Mouse (Mus musculus) limb, embryonic 15.5 days (tissue): Measurements from ENCODE around the gene Gm13090. TPM values are rescaled to one million over a fixed set of nuclear protein-coding genes. Genes with fewer than 3 reads are reported as not detected.

Source experiments
- ATAC-seq: fragments of 200-750 bp; cut with Nextera tagmentation; 2 replicates; pipeline ENCODE4 v1.8.0; 2017; ENCODE audit warnings: low read depth, moderate TSS enrichment; ENCODE audit not compliant: insufficient number of reproducible peaks, low FRiP score, low TSS enrichment
- H3K27ac ChIP-seq: fragments of 300-500 bp; sonication (generic); 2 replicates; pipeline ENCODE4 v1.5.1; 2015; ENCODE audit warnings: moderate library complexity, mild to moderate bottlenecking, inconsistent platforms
- H3K27me3 ChIP-seq: fragments of 300-500 bp; sonication (generic); 2 replicates; pipeline ENCODE4 v1.6.1; 2015; ENCODE audit warnings: inconsistent platforms
- H3K36me3 ChIP-seq: fragments of 300-500 bp; sonication (generic); 2 replicates; pipeline ENCODE4 v1.6.1; 2015; ENCODE audit warnings: inconsistent platforms
- H3K4me1 ChIP-seq: fragments of 300-500 bp; sonication (generic); 2 replicates; pipeline ENCODE4 v1.6.1; 2015; ENCODE audit warnings: inconsistent platforms
- H3K4me2 ChIP-seq: fragments of 300-500 bp; sonication (generic); 2 replicates; pipeline ENCODE4 v1.6.1; 2015; ENCODE audit warnings: mild to moderate bottlenecking, inconsistent platforms
- H3K4me3 ChIP-seq: fragments of 300-500 bp; sonication (generic); 2 replicates; pipeline ENCODE4 v1.5.1; 2015; ENCODE audit warnings: mild to moderate bottlenecking, inconsistent platforms
- H3K9ac ChIP-seq: fragments of 300-500 bp; sonication (generic); 2 replicates; pipeline ENCODE4 v1.6.1; 2015; ENCODE audit warnings: inconsistent platforms
- H3K9me3 ChIP-seq: fragments of 300-500 bp; sonication (generic); 2 replicates; pipeline ENCODE4 v1.6.1; 2016; ENCODE audit warnings: inconsistent platforms
- WGBS: fragments of 180-500 bp; shearing (Covaris S2); methylation state at CpG from one replicate; pipeline ENCODE4 v1.1.7; 2015; 5-methylcytosine and 5-hydroxymethylcytosine counted together
- polyA plus RNA-seq: library from polyadenylated mRNA; unstranded; fragments of >200 nt; fragmentation: Nextera tagmentation; extraction: Ambion mirVana; gene quantifications from 2 replicates; pipeline ENCODE4 v1.2.1, GENCODE M21; 2015

Gene Gm13090
- polyA plus RNA-seq = not detected in 2 replicates

DNA sequence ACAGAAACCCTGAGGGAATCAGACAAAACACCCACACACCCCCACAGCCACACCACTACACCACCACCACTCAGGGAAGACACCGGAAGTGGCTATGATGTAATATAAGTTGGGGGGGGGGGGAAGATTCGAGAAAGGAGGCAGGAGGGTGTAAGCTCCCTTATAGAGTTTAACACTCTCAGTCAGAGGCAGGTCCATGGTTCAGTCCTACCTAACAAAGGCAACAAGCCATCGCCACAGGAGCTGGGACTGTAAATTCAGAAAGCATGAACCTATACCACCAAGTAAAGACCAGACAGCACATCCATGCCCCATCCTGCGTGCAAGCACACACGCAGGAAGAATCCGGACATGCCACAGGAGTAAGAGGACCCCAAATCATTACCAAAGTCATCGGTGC lies at the start of gene Gm13090:
Gm13090 (plus strand) TSS at position 301 of the 400 bp plus-strand sequence.
- Histone ChIP-seq H3K36me3 (peaks cover 4% of the 10 kb centered on the region; the same call in 1 of the 2 replicates), H3K4me1 (no peaks in the 10 kb centered on the region), H3K9me3 (no peaks in the 10 kb centered on the region), H3K27me3 (no peaks in the 10 kb centered on the region), H3K4me2 (no peak within 1 kb of the TSS), H3K9ac (no peak within 1 kb of the TSS), H3K4me3 (no peak within 1 kb of the TSS), H3K27ac (no peak within 1 kb of the TSS)
- WGBS = 83% methylated on average over 7 of the region's 7 CpGs
- no peak for ATAC-seq

DNA sequence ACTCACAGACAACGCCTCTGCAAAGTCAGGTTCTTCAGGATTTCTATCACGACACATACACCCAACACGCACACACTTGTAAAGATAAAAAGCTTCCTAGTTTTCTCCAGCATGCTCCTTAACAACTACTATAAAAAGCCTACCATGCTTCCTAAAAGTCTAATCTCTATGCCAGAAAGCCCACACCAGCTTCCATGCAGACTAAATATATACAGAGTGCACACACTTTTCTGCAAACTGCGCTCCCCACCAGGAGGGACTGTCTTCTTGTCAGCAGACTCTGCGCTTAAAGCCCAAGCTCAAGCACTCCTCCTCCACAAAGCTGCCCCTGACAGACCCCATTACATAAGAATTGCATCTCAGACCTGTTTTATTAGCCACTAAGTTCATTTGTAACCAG lies 47.9 kb upstream of the Gm13090 start:
- H3K4me3 ChIP-seq = no peak overlapping the region
- H3K27ac ChIP-seq = no peak overlapping the region
- H3K9me3 ChIP-seq = no peaks in the 10 kb centered on the region
- H3K9ac ChIP-seq = no peak overlapping the region
- 72% methylated on average over 5 of the region's 5 CpGs for WGBS
- peaks cover 1% of the 10 kb centered on the region for H3K36me3 ChIP-seq
- ATAC-seq = no peak
- H3K27me3 ChIP-seq = no peaks in the 10 kb centered on the region
- no peak overlapping the region for H3K4me2 ChIP-seq
- peaks cover 17% of the 10 kb centered on the region for H3K4me1 ChIP-seq

DNA sequence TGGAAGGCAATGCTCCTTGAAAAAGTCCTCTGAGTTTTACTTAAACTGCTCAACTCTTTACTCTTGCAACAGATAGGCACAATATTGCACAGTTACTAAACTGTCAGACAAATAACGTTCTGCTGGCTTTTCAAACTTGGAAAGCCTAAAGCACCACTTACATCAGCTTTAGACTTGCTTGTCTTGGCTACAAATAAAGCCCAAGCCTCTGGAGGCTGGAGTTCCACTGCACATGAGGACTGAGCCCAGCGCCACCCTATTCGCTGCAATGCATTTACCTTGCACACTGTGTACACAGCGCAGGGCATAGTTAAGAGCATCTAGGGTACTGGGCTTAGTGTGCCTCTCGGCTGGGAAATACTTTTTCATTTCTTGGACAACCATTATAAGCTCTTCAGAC lies 46.1 kb upstream of the Gm13090 start:
- no peak for ATAC-seq
- peak overlapping the region; percentile 98 for H3K4me2 ChIP-seq
- peaks cover 15% of the 10 kb centered on the region for H3K36me3 ChIP-seq
- WGBS = 37% methylated on average over 5 of the region's 5 CpGs
- H3K9ac ChIP-seq = peak overlapping the region; percentile 58; the same call in 1 of the 2 replicates
- peaks cover 17% of the 10 kb centered on the region for H3K4me1 ChIP-seq
- peak overlapping the region; percentile 66 for H3K4me3 ChIP-seq
- H3K27me3 ChIP-seq = no peaks in the 10 kb centered on the region
- H3K9me3 ChIP-seq = no peaks in the 10 kb centered on the region
- no peak overlapping the region for H3K27ac ChIP-seq

DNA sequence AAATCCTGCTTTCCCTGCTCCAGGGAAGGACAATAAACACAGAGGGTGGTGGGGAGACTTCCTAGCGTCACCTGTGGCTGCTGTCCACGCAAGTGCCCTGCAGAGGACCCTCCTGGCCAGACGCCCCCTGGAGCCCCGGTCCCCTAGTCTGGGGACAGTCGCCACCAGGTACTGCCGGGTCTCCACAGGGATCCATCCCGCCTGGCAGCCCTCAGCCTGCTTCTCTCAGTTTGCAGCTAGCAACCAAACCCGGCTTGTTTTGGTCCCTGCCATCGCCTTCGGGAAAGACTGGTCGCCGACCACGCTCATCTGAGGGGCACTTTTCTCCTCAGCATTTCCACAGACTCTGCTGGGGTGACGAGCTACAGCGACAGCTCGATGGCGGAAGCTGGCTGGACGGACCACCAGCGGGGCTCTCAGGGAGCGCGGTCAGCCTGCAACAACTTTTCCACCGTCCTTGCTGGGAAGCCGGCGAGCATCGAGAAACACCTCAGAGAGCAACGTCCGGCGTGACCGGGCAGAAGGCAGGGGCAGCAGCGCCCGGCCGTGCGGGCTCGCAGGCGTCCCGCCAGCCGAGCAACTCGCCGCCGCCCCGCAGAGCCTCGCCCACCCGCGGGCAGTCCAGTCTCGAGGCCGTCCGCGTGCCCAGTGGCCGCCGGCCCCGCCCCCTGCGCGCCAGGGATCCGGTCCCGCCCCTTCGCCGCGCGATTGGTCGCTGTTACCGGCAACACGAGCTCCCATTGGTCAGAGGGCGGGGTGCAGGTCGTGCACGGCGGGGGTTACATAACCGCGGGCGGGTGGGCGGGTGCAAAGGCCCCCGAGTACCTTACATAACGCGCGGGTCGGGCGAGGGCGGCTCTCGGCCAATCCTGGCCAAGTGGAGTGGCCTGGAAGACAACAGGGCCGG lies 45.1 kb upstream of the Gm13090 start, which contains the start of gene Per3:
Per3 (minus strand) TSS at position 629 of the 907 bp plus-strand sequence.
- under 1% methylated on average over 78 of the region's 79 CpGs for WGBS
- peak within 1 kb of the TSS; percentile 58 for H3K9ac ChIP-seq
- peaks cover 23% of the 10 kb centered on the region for H3K36me3 ChIP-seq
- H3K27me3 ChIP-seq = no peaks in the 10 kb centered on the region
- H3K4me1 ChIP-seq = peaks cover 17% of the 10 kb centered on the region
- peak; percentile 96 for ATAC-seq
- peak within 1 kb of the TSS; percentile 63 for H3K27ac ChIP-seq
- H3K9me3 ChIP-seq = no peaks in the 10 kb centered on the region
- peak within 1 kb of the TSS; percentile 98 for H3K4me2 ChIP-seq
- H3K4me3 ChIP-seq = peak within 1 kb of the TSS; percentile 66

- H3K9ac ChIP-seq = 0 out of 2 replicates have a peak overlapping the region, but pooled peaks have one; percentile 26
- WGBS = 4% methylated on average over 21 of the region's 21 CpGs
- peaks cover 17% of the 10 kb centered on the region for H3K4me1 ChIP-seq
- H3K4me2 ChIP-seq = peak overlapping the region; percentile 98
- H3K9me3 ChIP-seq = no peaks in the 10 kb centered on the region
- no peak for ATAC-seq
- peaks cover 30% of the 10 kb centered on the region for H3K36me3 ChIP-seq
- H3K4me3 ChIP-seq = peak overlapping the region; percentile 66
- H3K27me3 ChIP-seq = no peaks in the 10 kb centered on the region
- peak overlapping the region; percentile 38; the same call in 1 of the 2 replicates for H3K27ac ChIP-seq
Observed at GRCm38 (mm10) chr4:151044944-151045570, 44.3 kb upstream of the Gm13090 start.

DNA sequence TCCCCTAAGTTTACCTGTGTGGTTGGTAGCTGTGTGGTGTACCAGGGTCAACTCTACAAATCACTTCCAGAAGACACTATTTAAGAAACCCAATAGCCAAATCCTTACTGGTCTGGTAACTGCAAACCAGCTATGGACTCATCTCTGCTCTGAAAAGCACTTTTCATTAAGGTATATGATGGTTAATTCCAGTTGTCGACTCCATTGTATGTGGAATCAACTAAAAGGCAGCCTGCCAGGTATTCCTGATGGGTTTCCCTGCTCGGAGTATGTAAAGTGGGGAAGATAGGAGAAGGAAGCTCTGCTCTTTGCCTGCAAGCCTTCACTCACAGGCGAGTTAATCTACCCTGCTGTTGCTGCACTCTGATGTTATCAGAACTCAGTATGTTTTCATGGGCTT lies 42.8 kb upstream of the Gm13090 start:
- ATAC-seq = no peak
- 89% methylated on average over 3 of the region's 3 CpGs for WGBS
- Histone ChIP-seq H3K36me3 (peaks cover 41% of the 10 kb centered on the region), H3K9me3 (no peaks in the 10 kb centered on the region), H3K27me3 (no peaks in the 10 kb centered on the region), H3K27ac (no peak overlapping the region), H3K4me2 (no peak overlapping the region), H3K4me3 (no peak overlapping the region), H3K4me1 (peaks cover 17% of the 10 kb centered on the region), H3K9ac (no peak overlapping the region)

- H3K27ac ChIP-seq = no peak overlapping the region
- H3K36me3 ChIP-seq = peaks cover 60% of the 10 kb centered on the region
- no peak for ATAC-seq
- no peak overlapping the region for H3K9ac ChIP-seq
- H3K4me3 ChIP-seq = no peak overlapping the region
- no peaks in the 10 kb centered on the region for H3K9me3 ChIP-seq
- no peak overlapping the region for H3K4me2 ChIP-seq
- whole genome bisulfite sequencing = 85% methylated on average over 1 of the region's 1 CpGs
- H3K27me3 ChIP-seq = no peaks in the 10 kb centered on the region
- H3K4me1 ChIP-seq = peaks cover 1% of the 10 kb centered on the region; the same call in 1 of the 2 replicates
Observed at GRCm38 (mm10) chr4:151051162-151051561, 38.2 kb upstream of the Gm13090 start.

DNA sequence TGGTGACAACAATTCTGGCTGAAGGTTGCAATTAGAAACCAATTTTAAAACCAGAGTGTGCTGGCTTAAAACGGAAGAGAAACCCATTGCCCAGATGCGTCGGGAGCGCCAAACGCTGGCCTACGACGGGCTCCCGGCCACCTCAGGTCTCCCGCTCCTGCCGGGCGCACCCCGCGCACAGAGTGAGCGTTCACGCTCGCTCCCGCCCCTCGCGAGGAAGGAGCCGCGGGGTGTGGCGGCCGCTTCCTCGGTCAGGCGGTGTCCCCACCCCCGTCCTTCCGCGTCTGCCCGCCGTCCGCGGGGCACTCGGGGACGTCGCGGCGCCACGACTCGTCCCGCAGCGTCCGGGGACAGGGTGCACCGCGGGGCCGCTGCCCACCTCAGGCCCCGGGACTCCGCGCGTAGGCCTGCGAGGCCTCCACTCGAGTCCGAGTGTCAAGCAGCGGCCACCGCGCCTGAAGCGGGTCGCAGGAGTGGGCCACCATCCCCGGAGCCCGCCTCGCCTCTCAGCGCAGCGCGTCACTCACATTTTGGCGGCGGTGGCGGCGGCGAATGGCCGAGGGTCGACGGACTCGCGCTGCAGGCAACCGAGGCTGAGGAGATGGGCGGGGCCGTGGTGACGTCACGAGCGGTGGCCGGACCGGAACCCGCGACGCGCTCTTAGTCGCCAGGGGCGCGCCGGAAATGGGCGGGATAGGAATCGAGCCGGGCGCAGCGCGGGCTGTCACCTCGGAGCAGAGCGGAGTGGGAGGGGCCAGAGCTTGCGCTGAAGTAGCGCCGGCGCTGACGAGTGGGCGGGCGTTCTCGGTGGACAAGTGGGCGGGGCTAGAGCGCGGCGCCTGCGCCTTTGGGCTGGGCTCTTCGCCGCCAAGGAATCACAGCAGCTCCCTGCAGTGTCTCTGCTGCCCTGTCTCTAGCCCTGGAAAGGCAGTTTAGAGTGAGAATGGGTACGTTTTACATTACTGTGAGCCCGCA lies 31.7 kb upstream of the Gm13090 start, which contains the start of gene Vamp3:
Vamp3 (minus strand) TSS at position 617 of the 975 bp plus-strand sequence.
- H3K36me3 ChIP-seq = peaks cover 17% of the 10 kb centered on the region
- peak within 1 kb of the TSS; percentile 97 for H3K9ac ChIP-seq
- WGBS = under 1% methylated on average over 114 of the region's 114 CpGs

DNA sequence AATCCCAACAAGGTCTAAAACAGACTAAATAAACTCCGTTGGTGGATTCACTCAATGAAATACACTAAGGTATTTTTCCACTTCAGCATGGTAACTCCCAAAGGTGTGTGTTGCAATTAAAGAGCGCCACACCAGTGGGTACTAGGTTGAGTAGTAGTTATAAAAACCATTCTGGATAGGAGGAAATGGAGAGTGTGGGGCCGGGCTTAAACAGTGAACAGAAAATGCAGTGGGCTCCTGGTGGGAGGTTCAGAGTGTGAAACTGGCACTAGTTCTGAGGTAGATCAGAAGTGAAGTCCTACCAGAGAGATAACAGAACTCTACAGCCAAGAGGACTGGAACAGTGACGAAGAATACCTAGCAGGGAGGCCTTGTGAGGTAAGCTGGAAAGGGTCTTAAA lies 30.7 kb upstream of the Gm13090 start:
- no peak overlapping the region for H3K9ac ChIP-seq
- peak overlapping the region; percentile 95 for H3K4me3 ChIP-seq
- peaks cover 12% of the 10 kb centered on the region; the same call in 1 of the 2 replicates for H3K36me3 ChIP-seq
- peak overlapping the region; percentile 63 for H3K4me2 ChIP-seq
- ATAC-seq = no peak
- no peaks in the 10 kb centered on the region for H3K27me3 ChIP-seq
- peaks cover 8% of the 10 kb centered on the region; the same call in 1 of the 2 replicates for H3K4me1 ChIP-seq
- H3K9me3 ChIP-seq = no peaks in the 10 kb centered on the region; the same call in 1 of the 2 replicates
- H3K27ac ChIP-seq = peak overlapping the region; percentile 96
- 76% methylated on average over 4 of the region's 4 CpGs for WGBS

More for the DNA sequence above, 31.7 kb upstream of the Gm13090 start, which contains the start of gene Vamp3:
- Histone ChIP-seq H3K4me1 (peaks cover 8% of the 10 kb centered on the region; the same call in 1 of the 2 replicates), H3K4me2 (peak within 1 kb of the TSS; percentile 63), H3K9me3 (no peaks in the 10 kb centered on the region; the same call in 1 of the 2 replicates), H3K4me3 (peak within 1 kb of the TSS; percentile 95), H3K27ac (peak within 1 kb of the TSS; percentile 96), H3K27me3 (no peaks in the 10 kb centered on the region)
- ATAC-seq = peak; percentile 99

DNA sequence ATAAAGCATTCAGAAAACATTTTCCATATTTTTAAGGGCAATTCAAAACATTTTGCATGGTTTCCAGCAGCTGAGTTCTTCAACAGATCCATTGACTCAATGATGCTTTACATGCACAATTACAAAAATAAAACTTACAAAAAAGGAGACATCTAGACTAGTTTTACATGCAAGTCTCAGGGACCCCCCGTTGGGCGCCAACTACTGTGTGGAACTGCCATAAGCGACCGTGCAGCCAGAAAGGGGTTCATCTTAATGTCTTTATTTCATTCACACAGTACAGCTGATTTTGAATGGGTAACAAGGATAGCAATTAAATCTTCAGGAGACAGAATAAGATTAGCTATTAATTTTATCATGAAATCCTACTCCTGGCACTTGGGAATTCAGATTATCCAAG lies 29.8 kb upstream of the Gm13090 start:
- 96% methylated on average over 4 of the region's 4 CpGs for WGBS
- Histone ChIP-seq H3K4me1 (peaks cover 8% of the 10 kb centered on the region; the same call in 1 of the 2 replicates), H3K9ac (no peak overlapping the region), H3K9me3 (no peaks in the 10 kb centered on the region; the same call in 1 of the 2 replicates), H3K27me3 (no peaks in the 10 kb centered on the region), H3K36me3 (peaks cover 5% of the 10 kb centered on the region; the same call in 1 of the 2 replicates), H3K27ac (no peak overlapping the region), H3K4me3 (no peak overlapping the region), H3K4me2 (no peak overlapping the region)
- no peak for ATAC-seq

DNA sequence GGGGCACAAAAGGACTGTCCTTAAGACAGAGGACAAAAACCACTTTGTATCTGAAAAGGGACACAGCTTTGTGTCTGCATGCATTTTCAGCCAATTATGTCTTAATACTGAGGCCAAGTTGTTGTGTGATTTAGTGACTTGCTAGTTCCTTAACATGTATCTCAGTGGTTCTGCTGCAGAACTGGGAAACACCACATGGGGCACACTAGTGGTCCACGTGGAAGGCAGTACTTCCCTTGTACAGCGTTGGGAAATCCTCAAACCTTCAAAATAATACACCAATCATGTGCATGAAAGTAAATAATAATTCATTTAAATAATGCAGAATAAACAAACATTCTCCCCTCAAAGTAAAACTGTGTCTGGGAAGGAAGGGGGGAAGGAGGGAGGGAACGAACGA lies 20.6 kb upstream of the Gm13090 start:
- 75% methylated on average over 4 of the region's 4 CpGs for WGBS
- H3K36me3 ChIP-seq = no peaks in the 10 kb centered on the region
- ATAC-seq = no peak
- H3K4me2 ChIP-seq = no peak overlapping the region
- H3K9ac ChIP-seq = no peak overlapping the region
- H3K4me1 ChIP-seq = no peaks in the 10 kb centered on the region
- H3K4me3 ChIP-seq = no peak overlapping the region
- no peaks in the 10 kb centered on the region for H3K27me3 ChIP-seq
- no peaks in the 10 kb centered on the region for H3K9me3 ChIP-seq
- H3K27ac ChIP-seq = no peak overlapping the region
